Mouse (Mus musculus): ENCODE data around the gene 4930562C15Rik. TPM values are rescaled to one million over a fixed set of nuclear protein-coding genes. Genes with fewer than 3 reads are reported as not detected.
A peak's percentile ranks its signal among the peaks of the same experiment; 100 is the strongest.

The 4930562C15Rik gene
- polyA plus RNA-seq, 1 experiment from 2014 or later, result 0.26 TPM

- peak overlapping the region; percentile 32 for H3K27ac ChIP-seq
- no peak overlapping the region for H3K4me2 ChIP-seq
- no peak overlapping the region for H3K9ac ChIP-seq
- no peak overlapping the region for H3K4me3 ChIP-seq
- WGBS, result 69% methylated on average over 7 of the region's 7 CpGs
- H3K27me3 ChIP-seq, result no peaks in the 10 kb centered on the region
- no peaks in the 10 kb centered on the region; the same call in 1 of the 2 replicates for H3K36me3 ChIP-seq
- H3K9me3 ChIP-seq (replicated peaks), result no peaks in the 10 kb centered on the region
- ATAC-seq (replicated peaks; ENCODE audit: insufficient number of reproducible peaks, insufficient read depth, low FRiP score, low read depth), result no peak
- H3K4me1 ChIP-seq (replicated peaks), result peaks cover 57% of the 10 kb centered on the region
Observed at GRCm38 (mm10) chr16:4894201-4894908, 59.1 kb downstream of the 4930562C15Rik start.

- no peak overlapping the region for H3K9ac ChIP-seq
- WGBS, result 28% methylated on average over 5 of the region's 5 CpGs
- H3K27me3 ChIP-seq, result no peaks in the 10 kb centered on the region
- peaks cover 43% of the 10 kb centered on the region for H3K4me1 ChIP-seq (replicated peaks)
- H3K9me3 ChIP-seq (replicated peaks), result no peaks in the 10 kb centered on the region
- no peak overlapping the region for H3K4me3 ChIP-seq
- H3K4me2 ChIP-seq, result peak overlapping the region; percentile 6; the same call in 1 of the 2 replicates
- no peaks in the 10 kb centered on the region; the same call in 1 of the 2 replicates for H3K36me3 ChIP-seq
- ATAC-seq (replicated peaks; ENCODE audit: insufficient number of reproducible peaks, insufficient read depth, low FRiP score, low read depth), result peak; percentile 69; the same call in 1 of the 2 replicates
- H3K27ac ChIP-seq, result peak overlapping the region; percentile 64
Observed at GRCm38 (mm10) chr16:4896249-4897027, 61.2 kb downstream of the 4930562C15Rik start.

GRCm38 (mm10) chr16:4897146-4897730 lies 62.0 kb downstream of the 4930562C15Rik start:
- Histone ChIP-seq H3K9ac (no peak overlapping the region), H3K4me1 (replicated peaks) (peaks cover 45% of the 10 kb centered on the region), H3K4me2 (no peak overlapping the region), H3K27me3 (no peaks in the 10 kb centered on the region), H3K27ac (peak overlapping the region; percentile 64), H3K4me3 (no peak overlapping the region), H3K36me3 (no peaks in the 10 kb centered on the region; the same call in 1 of the 2 replicates), H3K9me3 (replicated peaks) (no peaks in the 10 kb centered on the region)
- 55% methylated on average over 7 of the region's 7 CpGs for WGBS
- ATAC-seq (replicated peaks; ENCODE audit: insufficient number of reproducible peaks, insufficient read depth, low FRiP score, low read depth), result 0 out of 2 replicates have a peak, but pooled peaks have one; percentile 19

- Histone ChIP-seq H3K9me3 (replicated peaks) (no peaks in the 10 kb centered on the region), H3K4me1 (replicated peaks) (peaks cover 50% of the 10 kb centered on the region), H3K36me3 (no peaks in the 10 kb centered on the region; the same call in 1 of the 2 replicates), H3K4me3 (no peak overlapping the region), H3K27me3 (no peaks in the 10 kb centered on the region), H3K9ac (no peak overlapping the region), H3K27ac (no peak overlapping the region), H3K4me2 (no peak overlapping the region)
- WGBS, result 88% methylated on average over 6 of the region's 6 CpGs
- no peak for ATAC-seq (replicated peaks; ENCODE audit: insufficient number of reproducible peaks, insufficient read depth, low FRiP score, low read depth)
Observed at GRCm38 (mm10) chr16:4898881-4899280, 63.7 kb downstream of the 4930562C15Rik start.

- no peak overlapping the region for H3K9ac ChIP-seq
- no peak for ATAC-seq (replicated peaks; ENCODE audit: insufficient number of reproducible peaks, insufficient read depth, low FRiP score, low read depth)
- no peaks in the 10 kb centered on the region for H3K27me3 ChIP-seq
- WGBS, result 53% methylated on average over 2 of the region's 2 CpGs
- no peak overlapping the region for H3K4me2 ChIP-seq
- H3K4me1 ChIP-seq (replicated peaks), result peaks cover 43% of the 10 kb centered on the region
- H3K27ac ChIP-seq, result peak overlapping the region; percentile 52
- H3K9me3 ChIP-seq (replicated peaks), result no peaks in the 10 kb centered on the region
- no peaks in the 10 kb centered on the region; the same call in 1 of the 2 replicates for H3K36me3 ChIP-seq
- H3K4me3 ChIP-seq, result no peak overlapping the region
Observed at GRCm38 (mm10) chr16:4899711-4900110, 64.5 kb downstream of the 4930562C15Rik start.

- Histone ChIP-seq H3K4me1 (replicated peaks) (peaks cover 35% of the 10 kb centered on the region), H3K9me3 (replicated peaks) (no peaks in the 10 kb centered on the region), H3K4me2 (no peak overlapping the region), H3K4me3 (no peak overlapping the region), H3K36me3 (no peaks in the 10 kb centered on the region; the same call in 1 of the 2 replicates), H3K27me3 (no peaks in the 10 kb centered on the region), H3K27ac (no peak overlapping the region), H3K9ac (no peak overlapping the region)
- 62% methylated on average over 7 of the region's 7 CpGs for whole genome bisulfite sequencing
- ATAC-seq (replicated peaks; ENCODE audit: insufficient number of reproducible peaks, insufficient read depth, low FRiP score, low read depth), result no peak
Observed at GRCm38 (mm10) chr16:4901167-4901566, 66.0 kb downstream of the 4930562C15Rik start.

GRCm38 (mm10) chr16:4902390-4902789 lies 67.2 kb downstream of the 4930562C15Rik start:
- Histone ChIP-seq H3K27ac (no peak overlapping the region), H3K4me2 (no peak overlapping the region), H3K9ac (no peak overlapping the region), H3K27me3 (no peaks in the 10 kb centered on the region), H3K4me3 (no peak overlapping the region), H3K4me1 (replicated peaks) (peaks cover 22% of the 10 kb centered on the region), H3K36me3 (peaks cover 5% of the 10 kb centered on the region; the same call in 1 of the 2 replicates), H3K9me3 (replicated peaks) (no peaks in the 10 kb centered on the region)
- ATAC-seq (replicated peaks; ENCODE audit: insufficient number of reproducible peaks, insufficient read depth, low FRiP score, low read depth), result no peak
- whole genome bisulfite sequencing, result 76% methylated on average over 2 of the region's 2 CpGs

GRCm38 (mm10) chr16:4903491-4904102 lies 68.4 kb downstream of the 4930562C15Rik start:
- Histone ChIP-seq H3K9me3 (replicated peaks) (no peaks in the 10 kb centered on the region), H3K9ac (no peak overlapping the region), H3K4me2 (no peak overlapping the region), H3K36me3 (peaks cover 10% of the 10 kb centered on the region), H3K27ac (no peak overlapping the region), H3K4me1 (replicated peaks) (peaks cover 17% of the 10 kb centered on the region), H3K27me3 (no peaks in the 10 kb centered on the region), H3K4me3 (no peak overlapping the region)
- ATAC-seq (replicated peaks; ENCODE audit: insufficient number of reproducible peaks, insufficient read depth, low FRiP score, low read depth), result no peak
- 73% methylated on average over 6 of the region's 6 CpGs for WGBS

- Histone ChIP-seq H3K4me2 (no peak overlapping the region), H3K4me3 (no peak overlapping the region), H3K27me3 (no peaks in the 10 kb centered on the region), H3K9ac (no peak overlapping the region), H3K4me1 (replicated peaks) (peaks cover 16% of the 10 kb centered on the region), H3K27ac (no peak overlapping the region), H3K36me3 (peaks cover 22% of the 10 kb centered on the region), H3K9me3 (replicated peaks) (no peaks in the 10 kb centered on the region)
- no peak for ATAC-seq (replicated peaks; ENCODE audit: insufficient number of reproducible peaks, insufficient read depth, low FRiP score, low read depth)
- 84% methylated on average over 3 of the region's 3 CpGs for WGBS
Observed at GRCm38 (mm10) chr16:4904878-4905277, 69.7 kb downstream of the 4930562C15Rik start.

GRCm38 (mm10) chr16:4905591-4905990 lies 70.4 kb downstream of the 4930562C15Rik start:
- no peaks in the 10 kb centered on the region for H3K9me3 ChIP-seq (replicated peaks)
- peaks cover 30% of the 10 kb centered on the region for H3K36me3 ChIP-seq
- WGBS, result 37% methylated on average over 1 of the region's 1 CpGs
- no peak for ATAC-seq (replicated peaks; ENCODE audit: insufficient number of reproducible peaks, insufficient read depth, low FRiP score, low read depth)
- no peak overlapping the region for H3K27ac ChIP-seq
- no peak overlapping the region for H3K4me3 ChIP-seq
- H3K4me2 ChIP-seq, result no peak overlapping the region
- no peaks in the 10 kb centered on the region for H3K27me3 ChIP-seq
- H3K4me1 ChIP-seq (replicated peaks), result peaks cover 11% of the 10 kb centered on the region
- H3K9ac ChIP-seq, result no peak overlapping the region

- ATAC-seq (replicated peaks; ENCODE audit: insufficient number of reproducible peaks, insufficient read depth, low FRiP score, low read depth), result no peak
- Histone ChIP-seq H3K9ac (no peak overlapping the region), H3K9me3 (replicated peaks) (no peaks in the 10 kb centered on the region), H3K27ac (no peak overlapping the region), H3K4me3 (no peak overlapping the region), H3K4me1 (replicated peaks) (peaks cover 11% of the 10 kb centered on the region), H3K36me3 (peaks cover 39% of the 10 kb centered on the region), H3K27me3 (no peaks in the 10 kb centered on the region), H3K4me2 (no peak overlapping the region)
Observed at GRCm38 (mm10) chr16:4906559-4906958, 71.3 kb downstream of the 4930562C15Rik start.

Measured in heart, embryonic 15.5 days (tissue).